Mouse (Mus musculus) myocyte (in vitro differentiated cells): ENCODE data around the gene Mylk3.

Experiments used
- E2F4 ChIP-seq: IDR thresholded peaks from one replicate; pipeline ENCODE4 v1.6.1; 2011; ENCODE audit warnings: mild to moderate bottlenecking, control low read depth, moderate library complexity; ENCODE audit not compliant: insufficient read depth
- MAX ChIP-seq: IDR thresholded peaks from one replicate; pipeline ENCODE4 v1.6.1; 2011; ENCODE audit warnings: low read depth, mild to moderate bottlenecking, control low read depth
- MYOD1 ChIP-seq, 3 experiments: IDR thresholded peaks; one replicate each; pipeline ENCODE4 v1.6.1; 2011; ENCODE audit warnings: control low read depth in 2 of 3, low read depth in 2 of 3, mild to moderate bottlenecking in 2 of 3, moderate library complexity in 1 of 3; ENCODE audit not compliant: insufficient read length in 2 of 3, control insufficient read depth in 1 of 3
- MYOG ChIP-seq, 3 experiments: IDR thresholded peaks; one replicate each; pipeline ENCODE4 v1.6.1; 2011; ENCODE audit warnings: control low read depth in 2 of 3, low read depth in 2 of 3, mild to moderate bottlenecking in 2 of 3; ENCODE audit not compliant: insufficient read length in 2 of 3, control insufficient read depth in 1 of 3, insufficient read depth in 1 of 3
- POLR2A ChIP-seq: IDR thresholded peaks from one replicate; pipeline ENCODE4 v1.6.1; 2011; ENCODE audit warnings: low read depth, mild to moderate bottlenecking, control low read depth, moderate library complexity; ENCODE audit not compliant: insufficient read length
- TCF12 ChIP-seq: IDR thresholded peaks from one replicate; pipeline ENCODE4 v1.6.1; 2011; ENCODE audit warnings: mild to moderate bottlenecking, control low read depth; ENCODE audit not compliant: poor library complexity, insufficient read depth, severe bottlenecking
- TCF3 ChIP-seq: IDR thresholded peaks from one replicate; pipeline ENCODE4 v1.6.1; 2011; ENCODE audit warnings: low read depth, control low read depth; ENCODE audit not compliant: insufficient read length
- USF1 ChIP-seq: IDR thresholded peaks from one replicate; pipeline ENCODE4 v1.6.1; 2011; ENCODE audit warnings: low read depth, mild to moderate bottlenecking, control low read depth, moderate library complexity

DNA sequence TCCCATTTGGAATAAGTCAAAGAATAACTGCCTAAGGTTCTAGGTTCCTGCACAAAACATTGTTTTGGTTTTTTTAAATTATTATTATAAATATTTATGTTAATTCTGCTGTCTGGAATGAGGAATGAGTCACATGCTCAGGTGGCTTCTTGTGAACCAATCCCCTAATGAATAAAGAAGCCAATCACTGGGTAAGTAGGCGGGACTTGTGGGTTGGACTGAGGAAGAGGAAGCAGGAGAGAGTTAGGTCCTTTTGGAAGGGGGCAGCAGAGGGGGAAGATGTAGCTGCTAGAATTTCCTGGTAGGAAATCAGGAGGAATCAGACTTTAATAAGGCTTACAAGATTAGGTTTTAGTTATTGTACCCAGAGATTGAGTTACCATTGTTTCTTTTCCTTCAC, 35.2 kb upstream of the Mylk3 start:
- TF ChIP-seq USF1 (no peak), POLR2A (no peak), E2F4 (no peak), MYOG (IDR thresholded peaks at IDR 0.05; ENCODE audit: control insufficient read depth in 1 of 3, insufficient read depth in 1 of 3, insufficient read length in 2 of 3, low read depth in 2 of 3) (no peak), TCF3 (no peak), MAX (no peak), TCF12 (no peak), MYOD1 (IDR thresholded peaks at IDR 0.05; ENCODE audit: control insufficient read depth in 1 of 3, insufficient read length in 2 of 3, low read depth in 2 of 3) (no peak)
